Mouse (Mus musculus) embryonic facial prominence, embryonic 15.5 days (tissue): ENCODE measurements around the gene Eef1akmt2. TPM values are rescaled to one million over a fixed set of nuclear protein-coding genes. Genes with fewer than 3 reads are reported as not detected.

Experiments
- ATAC-seq: fragments of 200-750 bp; cut with Nextera tagmentation; 2 replicates; pipeline ENCODE4 v1.8.0; 2017; ENCODE audit warnings: low read depth, moderate TSS enrichment; ENCODE audit not compliant: insufficient number of reproducible peaks, low FRiP score, low TSS enrichment
- H3K27ac ChIP-seq: fragments of 300-500 bp; sonication (generic); replicated peaks from 2 replicates; pipeline ENCODE4 v1.5.1; 2015; ENCODE audit warnings: mild to moderate bottlenecking, inconsistent platforms
- H3K27me3 ChIP-seq: fragments of 300-500 bp; sonication (generic); 2 replicates; pipeline ENCODE4 v1.6.1; 2015; ENCODE audit warnings: inconsistent platforms
- H3K36me3 ChIP-seq: fragments of 300-500 bp; sonication (generic); 2 replicates; pipeline ENCODE4 v1.6.1; 2015; ENCODE audit warnings: mild to moderate bottlenecking, inconsistent platforms
- H3K4me1 ChIP-seq: fragments of 300-500 bp; sonication (generic); 2 replicates; pipeline ENCODE4 v1.6.1; 2015; ENCODE audit warnings: inconsistent platforms
- H3K4me2 ChIP-seq: fragments of 300-500 bp; sonication (generic); replicated peaks from 2 replicates; pipeline ENCODE4 v1.6.1; 2015; ENCODE audit warnings: mild to moderate bottlenecking, inconsistent platforms
- H3K4me3 ChIP-seq: fragments of 300-500 bp; sonication (generic); replicated peaks from 2 replicates; pipeline ENCODE4 v1.5.1; 2015; ENCODE audit warnings: mild to moderate bottlenecking, inconsistent platforms
- H3K9ac ChIP-seq: fragments of 300-500 bp; sonication (generic); 2 replicates; pipeline ENCODE4 v1.6.1; 2015; ENCODE audit warnings: inconsistent platforms
- H3K9me3 ChIP-seq: fragments of 300-500 bp; sonication (generic); replicated peaks from 2 replicates; pipeline ENCODE4 v1.6.1; 2016; ENCODE audit warnings: inconsistent platforms
- WGBS: fragments of 180-500 bp; shearing (Covaris S2); methylation state at CpG from one replicate; pipeline ENCODE4 v1.1.7; 2015; 5-methylcytosine and 5-hydroxymethylcytosine counted together
- polyA plus RNA-seq: library from polyadenylated mRNA; unstranded; fragments of >200 nt; fragmentation: Nextera tagmentation; extraction: Ambion mirVana; gene quantifications from 2 replicates; pipeline ENCODE4 v1.2.1, GENCODE M21; 2015

The Eef1akmt2 gene
- polyA plus RNA-seq, 1 experiment from 2014 or later: 66.9 TPM

GRCm38 (mm10) chr7:132890201-132890600 lies 37.7 kb upstream of the Eef1akmt2 start:
- Histone ChIP-seq H3K36me3 (peaks cover 5% of the 10 kb centered on the region; the same call in 1 of the 2 replicates), H3K4me1 (no peaks in the 10 kb centered on the region), H3K27me3 (no peaks in the 10 kb centered on the region), H3K27ac (no peak overlapping the region), H3K9ac (no peak overlapping the region), H3K4me3 (no peak overlapping the region), H3K9me3 (no peaks in the 10 kb centered on the region), H3K4me2 (no peak overlapping the region)
- no peak for ATAC-seq
- 81% methylated on average over 5 of the region's 5 CpGs for WGBS

- Histone ChIP-seq H3K4me3 (no peak overlapping the region), H3K4me1 (no peaks in the 10 kb centered on the region), H3K9me3 (no peaks in the 10 kb centered on the region), H3K27ac (no peak overlapping the region), H3K36me3 (peaks cover 7% of the 10 kb centered on the region; the same call in 1 of the 2 replicates), H3K27me3 (no peaks in the 10 kb centered on the region), H3K4me2 (no peak overlapping the region), H3K9ac (no peak overlapping the region)
- ATAC-seq: no peak
- WGBS: 85% methylated on average over 8 of the region's 8 CpGs
Observed at GRCm38 (mm10) chr7:132889691-132890090, 37.2 kb upstream of the Eef1akmt2 start.

GRCm38 (mm10) chr7:132888518-132889249 lies 36.2 kb upstream of the Eef1akmt2 start:
- no peak overlapping the region for H3K9ac ChIP-seq
- no peaks in the 10 kb centered on the region for H3K4me1 ChIP-seq
- peaks cover 16% of the 10 kb centered on the region; the same call in 1 of the 2 replicates for H3K36me3 ChIP-seq
- 60% methylated on average over 4 of the region's 4 CpGs for WGBS
- no peaks in the 10 kb centered on the region for H3K27me3 ChIP-seq
- H3K9me3 ChIP-seq: no peaks in the 10 kb centered on the region
- no peak overlapping the region for H3K27ac ChIP-seq
- no peak overlapping the region for H3K4me3 ChIP-seq
- no peak for ATAC-seq
- H3K4me2 ChIP-seq: no peak overlapping the region

DNA sequence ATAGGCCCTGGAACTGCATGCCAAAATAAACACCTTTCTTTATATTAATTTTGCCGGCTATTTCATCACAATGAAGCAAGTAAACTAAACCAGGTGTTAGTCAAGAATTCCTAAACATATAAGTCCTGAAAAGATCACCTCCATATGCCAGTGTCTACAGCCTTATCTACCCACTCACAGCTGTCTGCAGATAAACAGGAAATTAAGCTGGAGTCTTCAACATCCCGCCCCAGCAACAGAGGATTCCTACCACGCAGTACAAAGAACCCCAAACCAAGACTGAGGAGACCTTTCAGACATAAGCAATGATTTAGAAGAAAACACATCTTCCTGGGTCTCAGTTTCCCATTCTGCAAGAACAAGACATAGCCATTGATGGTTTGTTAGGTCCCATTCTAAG lies 35.6 kb upstream of the Eef1akmt2 start:
- no peak overlapping the region for H3K27ac ChIP-seq
- H3K36me3 ChIP-seq: peaks cover 22% of the 10 kb centered on the region; the same call in 1 of the 2 replicates
- no peak overlapping the region for H3K4me2 ChIP-seq
- H3K4me1 ChIP-seq: no peaks in the 10 kb centered on the region
- no peak overlapping the region for H3K4me3 ChIP-seq
- H3K27me3 ChIP-seq: no peaks in the 10 kb centered on the region
- no peaks in the 10 kb centered on the region for H3K9me3 ChIP-seq
- no peak for ATAC-seq
- H3K9ac ChIP-seq: no peak overlapping the region
- 64% methylated on average over 3 of the region's 3 CpGs for WGBS

GRCm38 (mm10) chr7:132887019-132887804 lies 34.7 kb upstream of the Eef1akmt2 start:
- H3K4me1 ChIP-seq: no peaks in the 10 kb centered on the region
- WGBS: 35% methylated on average over 7 of the region's 7 CpGs
- ATAC-seq: no peak
- peaks cover 31% of the 10 kb centered on the region for H3K36me3 ChIP-seq
- no peak overlapping the region for H3K27ac ChIP-seq
- no peak overlapping the region for H3K4me2 ChIP-seq
- no peak overlapping the region for H3K4me3 ChIP-seq
- H3K9ac ChIP-seq: no peak overlapping the region
- H3K9me3 ChIP-seq: no peaks in the 10 kb centered on the region
- no peaks in the 10 kb centered on the region for H3K27me3 ChIP-seq

GRCm38 (mm10) chr7:132884031-132884430 lies 31.6 kb upstream of the Eef1akmt2 start:
- Histone ChIP-seq H3K4me1 (no peaks in the 10 kb centered on the region), H3K27me3 (no peaks in the 10 kb centered on the region), H3K9ac (no peak overlapping the region), H3K27ac (no peak overlapping the region), H3K4me3 (no peak overlapping the region), H3K4me2 (no peak overlapping the region), H3K9me3 (no peaks in the 10 kb centered on the region), H3K36me3 (peaks cover 60% of the 10 kb centered on the region)
- ATAC-seq: no peak
- WGBS: 89% methylated on average over 7 of the region's 7 CpGs

DNA sequence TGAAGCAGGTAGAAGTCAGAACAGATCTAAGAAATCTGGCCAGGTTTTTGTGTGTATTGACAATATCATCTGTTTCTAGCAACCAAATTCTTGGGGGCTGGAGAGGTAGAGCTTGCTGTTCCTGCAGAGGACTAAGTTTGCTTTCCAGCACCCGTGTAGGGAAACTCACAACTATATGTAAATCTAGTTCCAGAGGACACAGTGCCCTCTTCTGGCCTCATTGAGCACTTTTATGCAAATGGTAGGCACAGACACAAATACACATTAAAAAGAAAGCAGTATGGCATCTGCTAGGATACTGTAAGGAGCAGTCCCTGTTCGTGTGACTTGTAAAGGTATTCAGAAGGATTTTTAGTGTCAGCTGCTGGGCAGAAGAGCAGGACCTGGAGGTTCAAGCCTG lies 29.9 kb upstream of the Eef1akmt2 start:
- no peak for ATAC-seq
- Histone ChIP-seq H3K9me3 (no peaks in the 10 kb centered on the region), H3K4me1 (no peaks in the 10 kb centered on the region), H3K27me3 (no peaks in the 10 kb centered on the region), H3K4me2 (no peak overlapping the region), H3K4me3 (no peak overlapping the region), H3K9ac (no peak overlapping the region), H3K36me3 (peaks cover 74% of the 10 kb centered on the region), H3K27ac (no peak overlapping the region)
- WGBS: 70% methylated on average over 2 of the region's 2 CpGs

DNA sequence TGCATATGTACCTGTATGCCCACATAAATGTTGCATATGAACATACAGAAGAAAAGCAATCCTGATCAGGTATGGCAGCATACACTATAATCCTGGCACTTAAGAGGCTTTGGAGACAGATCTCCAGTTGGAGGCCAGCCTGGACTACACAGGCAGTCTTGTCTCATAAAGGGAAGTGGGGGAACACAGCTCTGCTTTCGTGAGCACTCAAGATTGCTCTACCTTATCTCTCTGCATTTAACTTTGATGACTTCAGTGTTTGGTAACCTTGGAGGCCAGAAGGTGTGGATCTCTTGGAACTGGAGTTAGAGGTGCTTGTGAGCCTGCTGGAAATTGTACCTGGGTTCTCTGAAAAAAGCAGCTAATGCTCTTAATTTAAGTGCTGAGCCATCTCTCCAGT lies 27.8 kb upstream of the Eef1akmt2 start:
- H3K9ac ChIP-seq: no peak overlapping the region
- ATAC-seq: no peak

DNA sequence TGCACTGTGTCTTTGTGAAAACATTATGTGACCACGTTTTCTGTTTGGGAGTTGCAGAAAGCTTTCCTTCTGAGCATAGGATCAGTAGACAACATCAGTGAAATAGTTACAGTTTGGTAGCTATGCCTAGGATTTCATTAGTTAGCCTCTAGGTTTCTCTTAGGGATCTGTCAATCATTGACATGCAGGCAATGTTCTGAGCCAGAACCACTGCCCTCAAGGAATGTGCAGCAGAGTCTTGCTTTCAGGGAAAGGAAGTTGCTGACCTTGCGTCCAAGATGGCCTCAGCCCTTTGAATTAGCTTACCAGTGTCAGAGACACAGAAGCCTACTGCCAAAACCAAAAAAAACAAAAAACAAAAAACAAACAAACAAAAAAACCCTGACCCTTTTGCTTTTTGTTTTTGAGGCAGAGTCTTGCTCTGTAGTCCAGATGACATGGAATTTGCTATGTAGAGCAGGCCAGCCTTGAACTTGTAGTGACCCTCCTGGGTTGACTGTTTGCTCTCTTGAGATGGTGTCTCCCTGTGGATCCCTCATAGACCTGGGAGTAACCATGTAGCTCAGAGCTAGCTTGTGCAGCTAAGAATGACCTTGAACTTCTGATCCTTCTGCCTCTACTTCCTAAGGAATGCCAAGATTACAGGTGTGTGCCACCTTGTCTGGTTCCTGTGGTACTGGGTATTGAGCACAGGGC lies 23.1 kb upstream of the Eef1akmt2 start:
- no peaks in the 10 kb centered on the region for H3K9me3 ChIP-seq
- WGBS: 88% methylated on average over 2 of the region's 2 CpGs
- ATAC-seq: no peak
- no peaks in the 10 kb centered on the region for H3K27me3 ChIP-seq
- no peaks in the 10 kb centered on the region for H3K4me1 ChIP-seq
- H3K27ac ChIP-seq: no peak overlapping the region
- H3K4me2 ChIP-seq: no peak overlapping the region
- H3K9ac ChIP-seq: no peak overlapping the region
- peaks cover 88% of the 10 kb centered on the region for H3K36me3 ChIP-seq
- H3K4me3 ChIP-seq: no peak overlapping the region

More for the DNA sequence above, 27.8 kb upstream of the Eef1akmt2 start:
- Histone ChIP-seq H3K36me3 (peaks cover 89% of the 10 kb centered on the region), H3K9me3 (no peaks in the 10 kb centered on the region), H3K4me1 (no peaks in the 10 kb centered on the region), H3K4me2 (no peak overlapping the region), H3K27me3 (no peaks in the 10 kb centered on the region), H3K4me3 (no peak overlapping the region), H3K27ac (no peak overlapping the region)
- 78% methylated on average over 1 of the region's 1 CpGs for WGBS

DNA sequence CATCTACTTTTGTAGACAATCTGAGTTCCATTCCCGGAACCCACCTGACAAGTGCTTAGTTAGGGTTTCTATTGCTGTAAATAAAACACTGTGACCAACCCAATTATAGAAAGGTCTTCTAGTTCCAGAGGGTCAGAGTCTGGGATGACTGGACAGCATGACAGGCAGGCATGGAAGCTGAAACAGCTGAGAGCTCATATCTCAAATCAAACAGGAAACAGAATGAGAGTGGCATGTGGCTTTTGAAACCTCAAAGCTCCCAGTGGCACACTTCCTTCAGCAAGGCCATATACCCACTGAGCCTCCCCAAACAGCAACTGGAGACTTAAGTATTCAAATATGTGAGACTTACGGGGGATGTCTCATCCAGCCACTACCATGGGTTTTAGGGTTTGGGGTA lies 20.6 kb upstream of the Eef1akmt2 start:
- Histone ChIP-seq H3K4me1 (no peaks in the 10 kb centered on the region), H3K9ac (no peak overlapping the region), H3K4me3 (no peak overlapping the region), H3K27ac (no peak overlapping the region), H3K9me3 (no peaks in the 10 kb centered on the region), H3K36me3 (peaks cover 85% of the 10 kb centered on the region), H3K27me3 (no peaks in the 10 kb centered on the region), H3K4me2 (no peak overlapping the region)
- no peak for ATAC-seq
- 88% methylated on average over 2 of the region's 2 CpGs for WGBS

DNA sequence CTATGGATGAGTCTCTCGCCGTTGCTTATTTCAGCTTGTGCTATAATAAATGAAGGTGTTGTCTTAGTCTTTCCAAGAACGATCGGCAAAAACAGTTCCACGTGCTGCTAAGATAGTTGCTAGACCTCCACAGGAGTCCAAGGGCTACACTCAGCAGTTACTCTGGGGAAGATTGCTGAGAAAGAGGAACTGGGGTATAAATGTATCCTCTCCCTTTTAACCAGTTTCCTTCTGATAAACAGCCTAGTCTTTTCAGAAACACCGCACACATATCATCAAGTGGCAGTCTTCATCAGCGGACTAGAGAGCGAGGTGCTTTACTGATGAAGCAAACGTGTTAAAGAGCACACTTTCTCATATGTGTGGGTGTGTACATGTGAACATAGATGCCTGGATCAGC lies 13.8 kb upstream of the Eef1akmt2 start:
- H3K9ac ChIP-seq: no peak overlapping the region
- 91% methylated on average over 9 of the region's 9 CpGs for WGBS
- peaks cover 7% of the 10 kb centered on the region; the same call in 1 of the 2 replicates for H3K4me1 ChIP-seq
- H3K4me3 ChIP-seq: no peak overlapping the region
- no peaks in the 10 kb centered on the region for H3K27me3 ChIP-seq
- ATAC-seq: no peak
- no peak overlapping the region for H3K27ac ChIP-seq
- peaks cover 58% of the 10 kb centered on the region for H3K36me3 ChIP-seq
- no peaks in the 10 kb centered on the region for H3K9me3 ChIP-seq
- no peak overlapping the region for H3K4me2 ChIP-seq
